Comparison of ENCODE assay signal across 12 mouse cellular contexts in the genomic region with DNA sequence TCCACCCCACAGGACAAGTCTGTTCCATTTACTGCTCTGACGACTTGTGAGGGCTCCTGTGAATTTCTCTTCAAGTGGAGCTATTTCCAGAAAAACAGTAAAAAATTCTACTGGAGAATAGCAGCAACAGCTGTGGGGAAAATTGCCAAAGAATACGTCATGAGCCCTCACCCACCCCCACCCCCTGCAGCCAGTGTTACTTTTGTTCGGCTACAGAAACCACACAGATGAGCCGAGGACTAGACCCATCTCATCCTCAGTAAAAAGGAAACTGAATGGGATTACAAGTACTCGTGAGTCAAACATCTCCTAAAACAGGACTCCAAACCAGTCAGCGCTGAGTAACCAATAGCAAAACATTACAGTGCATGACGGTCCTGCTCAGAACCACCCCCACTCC. TPM values are rescaled to one million over a fixed set of nuclear protein-coding genes. Genes with fewer than 3 reads are reported as not detected.
DNase-seq lines count a peak whose midpoint lies in the region; ATAC-seq and TF ChIP-seq lines count a peak whose summit lies in the region.
"Had no signal": no experiment of that assay in that cellular context is flagged by ENCODE, and none has a peak within 500 bp of the region (broad histone marks: within the 10 kb centered on the region; RNA-seq: fewer than 3 reads in every experiment).

No protein-coding gene starts in this region.

- H3K9me3 ChIP-seq in intestine, embryonic 14.5 days (ENCODE audit: control insufficient read depth, low read length), result no peaks in the 10 kb centered on the region
- H3K9me3 ChIP-seq in intestine, postnatal 0 days (ENCODE audit: control insufficient read depth), result no peaks in the 10 kb centered on the region
- no peaks in the 10 kb centered on the region for H3K9me3 ChIP-seq in intestine, embryonic 16.5 days (ENCODE audit: control insufficient read depth, low read length)
- H3K9me3 ChIP-seq: G1E had no signal

- 0 out of 2 replicates have a peak overlapping the region, but pooled peaks have one; percentile 9 for H3K27ac ChIP-seq in intestine, embryonic 14.5 days (ENCODE audit: low read depth)
- H3K27ac ChIP-seq in intestine, postnatal 0 days (ENCODE audit: low read depth, low read length), result no peak overlapping the region
- peak overlapping the region; percentile 42 for H3K27ac ChIP-seq in bone marrow macrophage, adult 2 months (ENCODE audit: insufficient read depth, low read depth, low read length)
- no peak overlapping the region for H3K27ac ChIP-seq in intestine, embryonic 16.5 days (ENCODE audit: low read length)

- DNase-seq in intestine, embryonic 14.5 days (ENCODE audit: low spot score), result peak; percentile 52
- peak; percentile 15 for DNase-seq in Muller cell, postnatal 12 days (ENCODE audit: inconsistent ontology term)
- DNase-seq in retina, embryonic 14.5 days (ENCODE audit: low spot score), result no peak
- no peak for DNase-seq in embryo, embryonic 10.5 days (ENCODE audit: low spot score)
- DNase-seq: adrenal gland, postnatal 14 days; cerebellum, adult 9-11 months had no signal

- TF ChIP-seq CTCF in intestine, postnatal 0 days (IDR thresholded peaks at IDR 0.05; ENCODE audit: low read depth), result no peak
- TF ChIP-seq CTCF in bone marrow macrophage, adult 2 months (IDR thresholded peaks at IDR 0.05; ENCODE audit: low read depth, low read length), result no peak

- no peak overlapping the region for H3K4me2 ChIP-seq in intestine, embryonic 14.5 days (ENCODE audit: low read length)
- no peak overlapping the region for H3K4me2 ChIP-seq in intestine, postnatal 0 days (replicated peaks; ENCODE audit: low read depth)
- H3K4me2 ChIP-seq in intestine, embryonic 16.5 days (ENCODE audit: low read depth, low read length), result no peak overlapping the region

- H3K4me3 ChIP-seq in intestine, embryonic 14.5 days (ENCODE audit: low read depth, low read length), result no peak overlapping the region
- H3K4me3 ChIP-seq in intestine, postnatal 0 days (ENCODE audit: low read depth, low read length), result no peak overlapping the region
- H3K4me3 ChIP-seq in bone marrow macrophage, adult 2 months (ENCODE audit: insufficient read depth, low read length), result no peak overlapping the region
- H3K4me3 ChIP-seq in intestine, embryonic 16.5 days (ENCODE audit: low read length), result no peak overlapping the region
- H3K4me3 ChIP-seq: erythroblast, embryonic 14.5 days had no signal

- H3K4me1 ChIP-seq in intestine, embryonic 14.5 days (replicated peaks; ENCODE audit: control insufficient read depth, insufficient read depth, low read length), result peaks cover 11% of the 10 kb centered on the region; the same call in 1 of the 2 replicates
- H3K4me1 ChIP-seq in intestine, postnatal 0 days (replicated peaks; ENCODE audit: control insufficient read depth, insufficient read depth, low read length), result no peaks in the 10 kb centered on the region
- H3K4me1 ChIP-seq in bone marrow macrophage, adult 2 months (ENCODE audit: control insufficient read depth, insufficient read depth, low read length), result peaks cover 12% of the 10 kb centered on the region
- H3K4me1 ChIP-seq in intestine, embryonic 16.5 days (ENCODE audit: control insufficient read depth, insufficient read depth, low read length), result peaks cover 4% of the 10 kb centered on the region; the same call in 1 of the 2 replicates

- ATAC-seq in intestine, embryonic 14.5 days (replicated peaks; ENCODE audit: low FRiP score, low TSS enrichment, low read depth), result no peak
- ATAC-seq in intestine, postnatal 0 days, result no peak
- ATAC-seq in intestine, embryonic 16.5 days, result peak; percentile 21; the same call in 1 of the 2 replicates
- ATAC-seq: hindbrain, embryonic 16.5 days had no signal

- no peak overlapping the region for H3K9ac ChIP-seq in intestine, embryonic 14.5 days (ENCODE audit: low read length)
- no peak overlapping the region for H3K9ac ChIP-seq in intestine, postnatal 0 days (ENCODE audit: low read depth, low read length)
- no peak overlapping the region for H3K9ac ChIP-seq in intestine, embryonic 16.5 days (ENCODE audit: low read depth, low read length)

- peaks cover 10% of the 10 kb centered on the region; the same call in 1 of the 2 replicates for H3K36me3 ChIP-seq in intestine, embryonic 14.5 days (ENCODE audit: control insufficient read depth, insufficient read depth, low read length)
- H3K36me3 ChIP-seq in intestine, postnatal 0 days (ENCODE audit: control insufficient read depth, insufficient read depth), result peaks cover 11% of the 10 kb centered on the region
- 0 out of 2 replicates have a peak, but pooled peaks cover 3% of the 10 kb centered on the region for H3K36me3 ChIP-seq in intestine, embryonic 16.5 days (ENCODE audit: control insufficient read depth, insufficient read depth, low read length)

- no peaks in the 10 kb centered on the region for H3K27me3 ChIP-seq in intestine, embryonic 14.5 days (replicated peaks; ENCODE audit: control insufficient read depth, insufficient read depth, low read length)
- no peaks in the 10 kb centered on the region for H3K27me3 ChIP-seq in intestine, postnatal 0 days (replicated peaks; ENCODE audit: control insufficient read depth, insufficient read depth, low read length)
- H3K27me3 ChIP-seq in intestine, embryonic 16.5 days (replicated peaks; ENCODE audit: control insufficient read depth, insufficient read depth, low read length), result no peaks in the 10 kb centered on the region

- WGBS in intestine, embryonic 14.5 days, result 56% methylated on average over 7 of the region's 7 CpGs
- 62% methylated on average over 7 of the region's 7 CpGs for WGBS in intestine, postnatal 0 days
- WGBS in intestine, embryonic 16.5 days, result 52% methylated on average over 7 of the region's 7 CpGs

- TF ChIP-seq POLR2A in bone marrow macrophage, adult 2 months (IDR thresholded peaks at IDR 0.05; ENCODE audit: borderline replicate concordance, low read depth, low read length), result no peak

RNA-seq across cellular contexts. Expression of a gene that starts 25.9 kb away (rescaled TPM):
- 17.9 and 18.9 TPM in 2 replicates for polyA plus RNA-seq in intestine, embryonic 14.5 days (2014; fragmentation: Nextera tagmentation; extraction: Ambion mirVana)
- polyA plus RNA-seq in intestine, postnatal 0 days (2015; fragmentation: Nextera tagmentation; extraction: Ambion mirVana), result 33.3 and 37.9 TPM in 2 replicates
- 38.3 and 38.4 TPM in 2 replicates for polyA plus RNA-seq in bone marrow macrophage, adult 2 months (2012; ENCODE audit: insufficient read depth, insufficient read length, missing spikeins)
- polyA plus RNA-seq in intestine, embryonic 16.5 days (2015; fragmentation: Nextera tagmentation; extraction: Ambion mirVana), result 31.7 and 32.3 TPM in 2 replicates
- polyA plus RNA-seq: erythroblast, embryonic 14.5 days; G1E had no signal

Comparison
In these comparisons a context has a peak if more than half of its experiments do, and no peak if none do; other contexts are left out.
1. H3K27ac ChIP-seq: peak in intestine, embryonic 14.5 days (single experiment) and bone marrow macrophage, adult 2 months (single experiment); none in intestine, postnatal 0 days (single experiment) and intestine, embryonic 16.5 days (single experiment).
2. DNase-seq: peak in intestine, embryonic 14.5 days (single experiment) and Muller cell, postnatal 12 days (single experiment); none in retina, embryonic 14.5 days (single experiment) and embryo, embryonic 10.5 days (single experiment).